Mouse (Mus musculus): ENCODE data around the gene Egfr. TPM values are rescaled to one million over a fixed set of nuclear protein-coding genes. Genes with fewer than 3 reads are reported as not detected.

The Egfr gene
- polyA plus RNA-seq, 1 experiment from 2014 or later, result 26.3 TPM

DNA sequence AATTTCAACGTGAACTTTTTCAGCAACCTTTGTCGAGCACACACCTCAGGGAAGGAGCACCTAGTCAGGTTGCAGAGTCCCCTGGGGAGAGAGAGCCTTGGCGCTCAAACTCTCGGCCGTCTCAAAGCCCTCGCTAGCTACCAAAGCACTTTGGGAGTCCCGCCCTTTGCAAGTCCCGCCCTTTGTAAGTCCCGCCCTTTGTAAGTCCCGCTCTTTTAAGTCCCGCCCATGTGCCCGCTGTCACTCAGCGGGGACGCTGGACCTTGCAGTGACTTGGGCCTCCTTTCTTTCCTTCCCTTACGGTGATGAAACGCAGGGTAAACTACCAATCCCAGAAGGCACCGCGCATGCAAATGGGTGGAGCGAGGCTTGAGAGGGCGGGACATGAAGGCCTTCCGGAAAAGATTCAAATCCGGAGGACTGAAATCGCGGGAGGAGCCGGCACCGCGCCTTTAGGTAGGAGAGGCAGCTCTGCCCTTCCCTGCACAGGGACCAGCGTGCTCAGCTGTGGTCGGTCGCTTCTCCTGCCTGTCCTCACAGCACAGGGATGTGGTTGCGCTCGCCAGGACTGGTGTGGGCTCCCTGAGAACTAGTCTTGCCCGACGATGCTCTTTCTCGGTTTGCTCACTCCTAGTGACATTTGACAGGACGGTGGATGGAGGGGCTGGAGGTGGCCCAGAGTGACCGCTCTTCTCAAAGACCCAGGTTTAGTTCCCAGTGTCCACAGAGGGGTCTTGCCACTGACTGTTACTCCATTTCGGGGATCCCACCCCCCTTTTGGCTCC, 199.2 kb downstream of the Egfr start, which contains the start of gene Fbxo48:
Gene Fbxo48, plus strand, starts transcription at position 400 of the 785 bp plus-strand sequence.
- no peaks in the 10 kb centered on the region for H3K9me3 ChIP-seq (ENCODE audit: low read length)
- DNase-seq (peak; percentile 97), ATAC-seq (peak; percentile 99)
- peak within 1 kb of the TSS; percentile 75 for H3K4me3 ChIP-seq (ENCODE audit: low read depth, low read length)
- H3K27ac ChIP-seq (ENCODE audit: low read depth), result peak within 1 kb of the TSS; percentile 66
- 0 out of 2 replicates have a peak, but pooled peaks cover 9% of the 10 kb centered on the region for H3K4me1 ChIP-seq (ENCODE audit: insufficient read depth)
- peak within 1 kb of the TSS; percentile 89 for H3K4me2 ChIP-seq (ENCODE audit: low read depth, low read length)
- under 1% methylated on average over 38 of the region's 38 CpGs for WGBS (ENCODE audit: insufficient replicate concordance)
- TF ChIP-seq EP300 (IDR thresholded peaks at IDR 0.05; ENCODE audit: low read depth) (peak; percentile 64; the same call in 1 of the 2 replicates), CTCF (IDR thresholded peaks at IDR 0.05; ENCODE audit: low read depth) (no peak)
- H3K9ac ChIP-seq (replicated peaks), result peak within 1 kb of the TSS; percentile 82
- no peaks in the 10 kb centered on the region for H3K36me3 ChIP-seq (replicated peaks; ENCODE audit: insufficient read depth, low read length)
- H3K27me3 ChIP-seq (ENCODE audit: insufficient read depth, low read length), result no peaks in the 10 kb centered on the region

DNA sequence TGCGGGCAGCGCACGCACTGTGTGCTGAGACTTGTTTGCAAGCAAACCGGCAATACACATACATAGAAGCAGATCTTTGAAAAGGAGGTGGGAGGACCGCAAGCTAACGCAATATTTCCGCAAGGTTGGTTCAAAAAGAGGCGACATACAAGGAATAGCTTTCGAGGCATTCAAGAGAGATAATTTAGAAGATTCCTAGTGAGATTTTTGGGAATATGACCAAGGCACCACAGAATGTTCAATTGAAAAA, 199.7 kb downstream of the Egfr start:
- ATAC-seq, result peak; percentile 1; the same call in 1 of the 2 replicates
- peak overlapping the region; percentile 75 for H3K4me3 ChIP-seq (ENCODE audit: low read depth, low read length)

DNA sequence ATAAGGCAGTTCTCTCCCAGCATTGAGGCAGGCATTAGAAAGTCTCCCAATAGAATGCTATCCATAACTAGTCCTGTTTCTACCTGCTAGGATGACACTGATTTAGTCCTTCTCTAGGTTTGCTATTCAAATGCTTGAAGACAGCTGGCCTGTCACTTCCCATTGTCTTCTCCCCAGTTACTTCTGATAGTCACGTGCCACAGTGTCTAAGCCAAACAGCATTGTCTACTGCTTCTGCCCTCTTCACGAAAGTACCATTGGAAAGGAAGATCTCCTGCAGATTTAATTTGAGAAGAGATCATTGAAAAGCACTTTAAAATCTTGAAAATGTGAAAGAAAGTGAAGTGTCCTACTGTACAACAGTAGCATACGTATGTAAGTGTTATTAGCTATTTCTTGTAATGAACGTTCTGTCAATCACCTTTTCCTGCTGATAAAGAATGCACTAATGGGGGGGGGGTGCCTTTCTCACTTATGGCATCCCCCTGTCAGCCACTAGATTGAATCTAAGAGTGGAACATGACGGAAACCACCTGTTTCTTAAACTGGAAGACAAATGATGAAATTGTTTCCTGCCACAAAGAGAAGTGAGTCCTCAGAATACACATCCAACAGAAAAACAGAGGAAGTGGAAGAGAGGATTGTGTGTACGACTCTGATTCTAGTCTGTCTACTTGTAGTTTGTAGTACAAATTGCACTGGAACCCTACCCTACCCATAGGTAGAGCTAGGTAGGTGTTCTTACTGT, 204.3 kb downstream of the Egfr start:
- Histone ChIP-seq H3K27me3 (ENCODE audit: insufficient read depth, low read length) (no peaks in the 10 kb centered on the region), H3K9me3 (ENCODE audit: low read length) (no peaks in the 10 kb centered on the region), H3K4me3 (ENCODE audit: low read depth, low read length) (no peak overlapping the region), H3K27ac (ENCODE audit: low read depth) (peak overlapping the region; percentile 23; the same call in 1 of the 2 replicates), H3K36me3 (replicated peaks; ENCODE audit: insufficient read depth, low read length) (no peaks in the 10 kb centered on the region), H3K4me1 (ENCODE audit: insufficient read depth) (peaks cover 10% of the 10 kb centered on the region), H3K9ac (replicated peaks) (no peak overlapping the region), H3K4me2 (ENCODE audit: low read depth, low read length) (no peak overlapping the region)
- ATAC-seq, result peak; percentile 18; the same call in 1 of the 2 replicates
- no peak for DNase-seq
- 47% methylated on average over 6 of the region's 6 CpGs for WGBS (ENCODE audit: insufficient replicate concordance)
- TF ChIP-seq CTCF (IDR thresholded peaks at IDR 0.05; ENCODE audit: low read depth), result no peak
- no peak for TF ChIP-seq EP300 (IDR thresholded peaks at IDR 0.05; ENCODE audit: low read depth)

More for the DNA sequence above, 199.7 kb downstream of the Egfr start:
- Histone ChIP-seq H3K27ac (ENCODE audit: low read depth) (peak overlapping the region; percentile 66), H3K36me3 (replicated peaks; ENCODE audit: insufficient read depth, low read length) (no peaks in the 10 kb centered on the region), H3K9me3 (ENCODE audit: low read length) (no peaks in the 10 kb centered on the region), H3K27me3 (ENCODE audit: insufficient read depth, low read length) (no peaks in the 10 kb centered on the region), H3K9ac (replicated peaks) (peak overlapping the region; percentile 82), H3K4me2 (ENCODE audit: low read depth, low read length) (peak overlapping the region; percentile 89), H3K4me1 (ENCODE audit: insufficient read depth) (peaks cover 10% of the 10 kb centered on the region)
- no peak for TF ChIP-seq CTCF (IDR thresholded peaks at IDR 0.05; ENCODE audit: low read depth)
- no peak for TF ChIP-seq EP300 (IDR thresholded peaks at IDR 0.05; ENCODE audit: low read depth)
- WGBS (ENCODE audit: insufficient replicate concordance), result 1% methylated on average over 9 of the region's 9 CpGs
- no peak for DNase-seq

DNA sequence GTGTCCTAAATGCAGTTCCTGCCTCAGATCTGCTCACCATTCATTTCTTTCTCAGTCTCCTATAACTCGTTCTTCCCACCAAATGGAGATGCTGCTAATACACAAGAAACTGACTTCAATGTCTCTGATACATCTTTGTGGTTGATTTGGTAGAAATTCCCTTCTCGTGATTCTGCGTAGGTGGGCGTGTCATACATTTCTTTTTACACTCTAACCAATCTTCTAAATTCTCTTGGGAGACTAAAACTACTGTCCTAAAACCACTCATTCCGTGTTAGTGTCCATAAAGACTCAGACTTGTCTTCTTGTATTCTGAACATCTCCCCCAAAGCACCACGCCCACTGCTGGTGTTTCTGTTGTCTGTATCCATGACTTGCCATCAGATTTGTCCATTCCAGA, 205.0 kb downstream of the Egfr start:
- Histone ChIP-seq H3K36me3 (replicated peaks; ENCODE audit: insufficient read depth, low read length) (no peaks in the 10 kb centered on the region), H3K9ac (replicated peaks) (no peak overlapping the region), H3K4me3 (ENCODE audit: low read depth, low read length) (no peak overlapping the region), H3K9me3 (ENCODE audit: low read length) (no peaks in the 10 kb centered on the region), H3K4me2 (ENCODE audit: low read depth, low read length) (no peak overlapping the region), H3K27ac (ENCODE audit: low read depth) (peak overlapping the region; percentile 23; the same call in 1 of the 2 replicates), H3K4me1 (ENCODE audit: insufficient read depth) (peaks cover 10% of the 10 kb centered on the region), H3K27me3 (ENCODE audit: insufficient read depth, low read length) (no peaks in the 10 kb centered on the region)
- ATAC-seq (no peak), DNase-seq (no peak)
- WGBS (ENCODE audit: insufficient replicate concordance), result 77% methylated on average over 6 of the region's 6 CpGs
- no peak for TF ChIP-seq EP300 (IDR thresholded peaks at IDR 0.05; ENCODE audit: low read depth)
- no peak for TF ChIP-seq CTCF (IDR thresholded peaks at IDR 0.05; ENCODE audit: low read depth)

DNA sequence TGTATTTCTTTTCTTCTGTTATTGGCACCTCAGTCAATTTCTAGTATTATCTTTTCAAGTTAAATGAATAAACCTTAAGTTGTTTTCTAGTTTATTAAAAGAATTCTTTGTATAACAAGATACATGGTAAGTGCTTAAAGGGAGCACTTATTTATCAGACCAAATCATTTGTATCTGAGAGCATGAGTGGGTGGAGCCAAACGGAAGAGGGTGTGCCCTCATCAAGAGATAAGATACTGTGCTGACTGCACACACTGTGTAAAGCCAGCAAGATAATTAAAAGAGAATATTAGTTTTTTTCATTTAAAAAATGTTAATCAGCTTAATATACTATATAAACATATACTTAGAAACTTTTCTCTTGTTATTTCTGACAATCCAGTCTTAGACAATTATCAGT, 206.5 kb downstream of the Egfr start:
- no peaks in the 10 kb centered on the region for H3K27me3 ChIP-seq (ENCODE audit: insufficient read depth, low read length)
- no peak overlapping the region for H3K4me3 ChIP-seq (ENCODE audit: low read depth, low read length)
- no peak overlapping the region for H3K4me2 ChIP-seq (ENCODE audit: low read depth, low read length)
- no peak overlapping the region for H3K9ac ChIP-seq (replicated peaks)
- H3K36me3 ChIP-seq (replicated peaks; ENCODE audit: insufficient read depth, low read length), result no peaks in the 10 kb centered on the region
- WGBS (ENCODE audit: insufficient replicate concordance), result 50% methylated on average over 1 of the region's 1 CpGs
- DNase-seq (no peak), ATAC-seq (no peak)
- no peaks in the 10 kb centered on the region for H3K9me3 ChIP-seq (ENCODE audit: low read length)
- H3K27ac ChIP-seq (ENCODE audit: low read depth), result no peak overlapping the region
- H3K4me1 ChIP-seq (ENCODE audit: insufficient read depth), result peaks cover 10% of the 10 kb centered on the region
- no peak for TF ChIP-seq EP300 (IDR thresholded peaks at IDR 0.05; ENCODE audit: low read depth)
- TF ChIP-seq CTCF (IDR thresholded peaks at IDR 0.05; ENCODE audit: low read depth), result no peak

Other genes with a start within 250 kb of the Egfr start
- 24.1 and 26.7 TPM in 2 replicates for gene Sec61g, start 243.7 kb upstream of the Egfr start, polyA plus RNA-seq (2015; fragmentation: Nextera tagmentation; extraction: Ambion mirVana)
- 0.75 TPM in 2 replicates for gene Fbxo48, start 199.2 kb downstream of the Egfr start, polyA plus RNA-seq (2015; fragmentation: Nextera tagmentation; extraction: Ambion mirVana)